ENCODE assay signal across 8 mouse cellular contexts in genomic region chr11:84826185-84826584, GRCm38 (mm10). TPM values are rescaled to one million over a fixed set of nuclear protein-coding genes. Genes with fewer than 3 reads are reported as not detected.
DNase-seq lines count a peak whose midpoint lies in the region; ATAC-seq and TF ChIP-seq lines count a peak whose summit lies in the region.

No protein-coding gene starts in this region.

- H3K9me3 ChIP-seq in erythroblast, embryonic 14.5 days (ENCODE audit: control insufficient read depth, low read length) = no peaks in the 10 kb centered on the region
- H3K9me3 ChIP-seq in midbrain, embryonic 11.5 days (ENCODE audit: control insufficient read depth, low read length) = no peaks in the 10 kb centered on the region

- peak overlapping the region; percentile 86 for H3K4me3 ChIP-seq in erythroblast, embryonic 14.5 days (replicated peaks)
- peak overlapping the region; percentile 56 for H3K4me3 ChIP-seq in bone marrow, adult 2 months (replicated peaks; ENCODE audit: control insufficient read depth, low read depth, low read length)
- no peak overlapping the region for H3K4me3 ChIP-seq in lung, adult 2 months (replicated peaks; ENCODE audit: extremely low read depth, low read depth, low read length)
- H3K4me3 ChIP-seq in midbrain, embryonic 11.5 days (ENCODE audit: low read depth, low read length) = no peak overlapping the region

- peaks cover 82% of the 10 kb centered on the region for H3K4me1 ChIP-seq in erythroblast, embryonic 14.5 days (ENCODE audit: control insufficient read depth)
- peaks cover 2% of the 10 kb centered on the region for H3K4me1 ChIP-seq in bone marrow, adult 2 months (ENCODE audit: control insufficient read depth, insufficient read depth, low read length)
- peaks cover 4% of the 10 kb centered on the region; the same call in 1 of the 2 replicates for H3K4me1 ChIP-seq in lung, adult 2 months (ENCODE audit: control insufficient read depth, insufficient read depth, low read length)
- peaks cover 5% of the 10 kb centered on the region; the same call in 1 of the 2 replicates for H3K4me1 ChIP-seq in midbrain, embryonic 11.5 days (ENCODE audit: control insufficient read depth, insufficient read depth, low read length)

- no peak for TF ChIP-seq POLR2A in bone marrow, adult 2 months (IDR thresholded peaks at IDR 0.05; ENCODE audit: borderline replicate concordance, control insufficient read depth, low read depth, low read length)
- no peak for TF ChIP-seq POLR2A in lung, adult 2 months (IDR thresholded peaks at IDR 0.05; ENCODE audit: borderline replicate concordance, extremely low read depth, low read depth, low read length)

- TF ChIP-seq CTCF in bone marrow, adult 2 months (IDR thresholded peaks at IDR 0.05; ENCODE audit: control insufficient read depth, insufficient read depth, low read length) = no peak
- TF ChIP-seq CTCF in lung, adult 2 months (IDR thresholded peaks at IDR 0.05; ENCODE audit: insufficient read depth, low read length) = no peak

- no peaks in the 10 kb centered on the region for H3K27me3 ChIP-seq in erythroblast, embryonic 14.5 days (ENCODE audit: control insufficient read depth)
- H3K27me3 ChIP-seq in midbrain, embryonic 11.5 days (ENCODE audit: control insufficient read depth, insufficient read depth, low read length) = no peaks in the 10 kb centered on the region

- peak; percentile 98 for DNase-seq in heart, adult 11 months
- DNase-seq in kidney, postnatal 14 days = peak; percentile 75
- peak; percentile 28 for DNase-seq in lung, adult 2 months
- no peak for DNase-seq in midbrain, embryonic 11.5 days (ENCODE audit: low spot score, missing footprints)

- peaks cover 100% of the 10 kb centered on the region for H3K36me3 ChIP-seq in erythroblast, embryonic 14.5 days (ENCODE audit: control insufficient read depth)
- H3K36me3 ChIP-seq in midbrain, embryonic 11.5 days (ENCODE audit: control insufficient read depth, insufficient read depth, low read length) = no peaks in the 10 kb centered on the region

- no peak overlapping the region for H3K9ac ChIP-seq in midbrain, embryonic 11.5 days (ENCODE audit: low read length)

- ATAC-seq in erythroblast, adult 5-6 weeks (replicated peaks; ENCODE audit: low FRiP score, poor library complexity, severe bottlenecking) = no peak
- ATAC-seq in activated CD4-positive, CD25-positive, alpha-beta regulatory T cell, adult 4 months = no peak
- ATAC-seq in midbrain, embryonic 11.5 days (ENCODE audit: low FRiP score) = no peak

- no peak overlapping the region for H3K4me2 ChIP-seq in midbrain, embryonic 11.5 days

- H3K27ac ChIP-seq in bone marrow, adult 2 months (ENCODE audit: control insufficient read depth, insufficient read depth, low read depth, low read length, poor library complexity) = peak overlapping the region; percentile 66
- H3K27ac ChIP-seq in midbrain, embryonic 11.5 days (ENCODE audit: low read depth, low read length) = no peak overlapping the region

- 59% methylated on average over 3 of the region's 3 CpGs for WGBS in bone marrow, adult 2 months
- WGBS in lung, adult 2 months = 23% methylated on average over 3 of the region's 3 CpGs
- WGBS in midbrain, embryonic 11.5 days = 80% methylated on average over 3 of the region's 3 CpGs

RNA-seq across cellular contexts. Expression of gene Dhrs11, which starts 2.6 kb away (rescaled TPM):
- polyA plus RNA-seq in erythroblast, embryonic 14.5 days (2012) = 45.7 and 48.5 TPM in 2 replicates
- total RNA-seq in erythroblast, adult 5-6 weeks (2015; ENCODE audit: low replicate concordance) = 897 and 1,040 TPM in 2 replicates
- 707 and 838 TPM in 2 replicates for total RNA-seq in erythroblast, adult 5-6 weeks (2017; ENCODE audit: low replicate concordance)
- polyA plus RNA-seq in bone marrow, adult 2 months (2011; ENCODE audit: insufficient read depth, insufficient read length, low replicate concordance, missing spikeins) = 144 and 158 TPM in 2 replicates
- 19.5 and 21.3 TPM in 2 replicates for polyA plus RNA-seq in lung, adult 2 months (2012; rRNA removed)
- polyA plus RNA-seq in activated CD4-positive, CD25-positive, alpha-beta regulatory T cell, adult 4 months (2017; shearing (Covaris generic)) = 1 to 10 TPM; 9.0 to 9.1 TPM
- polyA plus RNA-seq in midbrain, embryonic 11.5 days (2014; fragmentation: Nextera tagmentation; extraction: Ambion mirVana) = 12.2 and 12.6 TPM in 2 replicates

RNA-seq across cellular contexts. Expression of gene Mrm1, which starts 6.9 kb away (rescaled TPM):
- 2.5 and 2.6 TPM in 2 replicates for polyA plus RNA-seq in erythroblast, embryonic 14.5 days (2012)
- total RNA-seq in erythroblast, adult 5-6 weeks (2015; ENCODE audit: low replicate concordance) = 129 and 155 TPM in 2 replicates
- total RNA-seq in erythroblast, adult 5-6 weeks (2017; ENCODE audit: low replicate concordance) = 114 and 139 TPM in 2 replicates
- 39.1 and 41.7 TPM in 2 replicates for polyA plus RNA-seq in bone marrow, adult 2 months (2011; ENCODE audit: insufficient read depth, insufficient read length, low replicate concordance, missing spikeins)
- polyA plus RNA-seq in lung, adult 2 months (2012; rRNA removed) = 7.2 and 8.7 TPM in 2 replicates
- 1 to 10 TPM; 7.5 to 7.6 TPM for polyA plus RNA-seq in activated CD4-positive, CD25-positive, alpha-beta regulatory T cell, adult 4 months (2017; shearing (Covaris generic))
- 10.3 and 11.4 TPM in 2 replicates for polyA plus RNA-seq in midbrain, embryonic 11.5 days (2014; fragmentation: Nextera tagmentation; extraction: Ambion mirVana)

RNA-seq across cellular contexts. Expression of gene Ggnbp2, which starts 44.4 kb away (rescaled TPM):
- 10.5 and 13.1 TPM in 2 replicates for polyA plus RNA-seq in erythroblast, embryonic 14.5 days (2012)
- total RNA-seq in erythroblast, adult 5-6 weeks (2015; ENCODE audit: low replicate concordance) = 150 and 159 TPM in 2 replicates
- 179 and 325 TPM in 2 replicates for total RNA-seq in erythroblast, adult 5-6 weeks (2017; ENCODE audit: low replicate concordance)
- polyA plus RNA-seq in bone marrow, adult 2 months (2011; ENCODE audit: insufficient read depth, insufficient read length, low replicate concordance, missing spikeins) = 67.9 and 113 TPM in 2 replicates
- 28.1 and 42.2 TPM in 2 replicates for polyA plus RNA-seq in lung, adult 2 months (2012; rRNA removed)
- 100 to 1,000 TPM in 1 of 2 experiments, 10 to 100 TPM in 1; 84.9 to 107 TPM for polyA plus RNA-seq in activated CD4-positive, CD25-positive, alpha-beta regulatory T cell, adult 4 months (2017; shearing (Covaris generic))
- 71.0 and 75.4 TPM in 2 replicates for polyA plus RNA-seq in midbrain, embryonic 11.5 days (2014; fragmentation: Nextera tagmentation; extraction: Ambion mirVana)

RNA-seq across cellular contexts. Expression of gene Myo19, which starts 53.8 kb away (rescaled TPM):
- 1.1 and 1.2 TPM in 2 replicates for polyA plus RNA-seq in erythroblast, embryonic 14.5 days (2012)
- total RNA-seq in erythroblast, adult 5-6 weeks (2015; ENCODE audit: low replicate concordance) = 2.3 and 4.8 TPM in 2 replicates
- total RNA-seq in erythroblast, adult 5-6 weeks (2017; ENCODE audit: low replicate concordance) = 0.94 and 3.6 TPM in 2 replicates
- polyA plus RNA-seq in bone marrow, adult 2 months (2011; ENCODE audit: insufficient read depth, insufficient read length, low replicate concordance, missing spikeins) = 4.3 and 8.1 TPM in 2 replicates
- polyA plus RNA-seq in lung, adult 2 months (2012; rRNA removed) = 6.9 and 8.0 TPM in 2 replicates
- 1 to 10 TPM; 2.3 to 3.2 TPM for polyA plus RNA-seq in activated CD4-positive, CD25-positive, alpha-beta regulatory T cell, adult 4 months (2017; shearing (Covaris generic))
- polyA plus RNA-seq in midbrain, embryonic 11.5 days (2014; fragmentation: Nextera tagmentation; extraction: Ambion mirVana) = 7.5 and 7.7 TPM in 2 replicates

RNA-seq across cellular contexts. Expression of gene Pigw, which starts 53.9 kb away (rescaled TPM):
- 0.11 and 0.14 TPM in 2 replicates for polyA plus RNA-seq in erythroblast, embryonic 14.5 days (2012)
- total RNA-seq in erythroblast, adult 5-6 weeks (2015; ENCODE audit: low replicate concordance) = 0.63 and 0.96 TPM in 2 replicates
- 1.2 and 2.6 TPM in 2 replicates for total RNA-seq in erythroblast, adult 5-6 weeks (2017; ENCODE audit: low replicate concordance)
- 2.7 and 2.9 TPM in 2 replicates for polyA plus RNA-seq in bone marrow, adult 2 months (2011; ENCODE audit: insufficient read depth, insufficient read length, low replicate concordance, missing spikeins)
- polyA plus RNA-seq in lung, adult 2 months (2012; rRNA removed) = 1.1 and 2.3 TPM in 2 replicates
- 1 to 10 TPM; 1.5 to 3.2 TPM for polyA plus RNA-seq in activated CD4-positive, CD25-positive, alpha-beta regulatory T cell, adult 4 months (2017; shearing (Covaris generic))
- polyA plus RNA-seq in midbrain, embryonic 11.5 days (2014; fragmentation: Nextera tagmentation; extraction: Ambion mirVana) = 3.1 and 3.9 TPM in 2 replicates

Comparison
In these comparisons a context has a peak if more than half of its experiments do, and no peak if none do; other contexts are left out.
1. H3K4me3 ChIP-seq: peak in erythroblast, embryonic 14.5 days (single experiment) and bone marrow, adult 2 months (single experiment); none in lung, adult 2 months (single experiment) and midbrain, embryonic 11.5 days (single experiment).